ENCODE assay signal across 14 mouse cellular contexts in the genomic region with DNA sequence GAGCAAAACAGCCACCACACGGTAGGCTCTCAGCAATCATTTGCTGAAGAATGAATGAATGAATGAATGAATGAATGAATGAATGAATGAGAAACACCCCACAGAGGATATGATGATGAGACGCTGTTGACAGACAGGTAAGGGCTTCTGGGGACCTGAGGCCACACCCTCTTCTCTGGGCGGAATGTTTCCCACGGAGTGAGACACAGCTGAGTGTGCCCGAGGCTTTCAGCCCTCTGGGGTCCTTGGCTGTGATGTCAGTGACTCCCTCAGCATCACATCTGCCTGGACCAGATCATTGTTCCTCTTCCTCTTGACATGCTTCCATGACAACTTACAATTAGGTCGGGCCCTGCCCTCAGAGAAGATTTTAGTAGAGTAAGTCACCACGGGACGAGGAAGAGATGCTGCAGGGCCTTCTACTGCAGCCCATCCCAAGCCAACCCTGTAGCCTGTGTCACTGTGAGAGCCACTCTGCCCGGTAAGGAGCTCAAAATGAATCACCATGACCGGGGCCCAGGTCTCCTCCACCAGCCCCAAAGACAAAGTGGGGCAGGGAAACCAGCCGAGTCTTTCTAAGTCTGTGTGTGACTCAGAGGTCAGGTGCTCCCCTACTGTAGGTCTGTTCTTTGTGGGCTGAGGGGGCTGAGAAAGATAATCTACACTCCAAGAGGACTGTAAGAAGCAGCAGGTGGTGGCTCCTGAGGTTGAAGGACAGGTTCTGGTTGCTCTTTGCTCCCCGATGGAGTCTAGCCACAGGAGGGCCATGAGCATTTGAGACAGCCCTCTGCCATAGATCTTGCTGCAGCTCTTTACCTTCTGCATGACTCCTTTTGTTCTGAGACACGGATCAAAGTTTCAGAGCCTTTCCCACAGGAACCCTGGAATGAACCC. TPM values are rescaled to one million over a fixed set of nuclear protein-coding genes. Genes with fewer than 3 reads are reported as not detected.
DNase-seq lines count a peak whose midpoint lies in the region; ATAC-seq lines count a peak whose summit lies in the region.
"Had no signal": no experiment of that assay in that cellular context is flagged by ENCODE, and none has a peak within 500 bp of the region (broad histone marks: within the 10 kb centered on the region; RNA-seq: fewer than 3 reads in every experiment).

No protein-coding gene starts in this region.

- H3K27me3 ChIP-seq in hindbrain, embryonic 12.5 days = no peaks in the 10 kb centered on the region; the same call in 1 of the 2 replicates
- peaks cover 7% of the 10 kb centered on the region; the same call in 1 of the 2 replicates for H3K27me3 ChIP-seq in hindbrain, embryonic 13.5 days
- H3K27me3 ChIP-seq in embryonic facial prominence, embryonic 13.5 days = peaks cover 4% of the 10 kb centered on the region; the same call in 1 of the 2 replicates
- H3K27me3 ChIP-seq in midbrain, embryonic 14.5 days (ENCODE audit: control insufficient read depth, insufficient read depth, low read length) = no peaks in the 10 kb centered on the region

- no peaks in the 10 kb centered on the region for H3K36me3 ChIP-seq in hindbrain, embryonic 12.5 days
- no peaks in the 10 kb centered on the region for H3K36me3 ChIP-seq in hindbrain, embryonic 13.5 days
- no peaks in the 10 kb centered on the region for H3K36me3 ChIP-seq in embryonic facial prominence, embryonic 13.5 days
- H3K36me3 ChIP-seq in midbrain, embryonic 14.5 days (ENCODE audit: control insufficient read depth, insufficient read depth, low read length) = no peaks in the 10 kb centered on the region

- H3K9ac ChIP-seq in hindbrain, embryonic 12.5 days = no peak overlapping the region
- H3K9ac ChIP-seq in hindbrain, embryonic 13.5 days = no peak overlapping the region
- no peak overlapping the region for H3K9ac ChIP-seq in embryonic facial prominence, embryonic 13.5 days
- H3K9ac ChIP-seq in midbrain, embryonic 14.5 days (replicated peaks; ENCODE audit: low read length) = no peak overlapping the region
- H3K9ac ChIP-seq: lung, embryonic 14.5 days had no signal

- DNase-seq in 3T3-L1 (ENCODE audit: low read depth, low spot score) = peak; percentile 59
- DNase-seq in midbrain, embryonic 14.5 days = no peak
- DNase-seq in left cerebral cortex, adult 9 months (ENCODE audit: low spot score in 2 of 2) = no peak
- no peak for DNase-seq in ovary, postnatal 14 days (ENCODE audit: low spot score)
- DNase-seq in thymus, postnatal 0 days (ENCODE audit: low spot score) = no peak
- DNase-seq: adrenal gland, postnatal 14 days; cerebellum, adult 18-20 months; kidney, adult 9 months; layer of hippocampus, adult 9-11 months; lung, embryonic 14.5 days; thymus, adult 18-20 months had no signal

- H3K4me1 ChIP-seq in hindbrain, embryonic 12.5 days = peaks cover 27% of the 10 kb centered on the region
- H3K4me1 ChIP-seq in hindbrain, embryonic 13.5 days (replicated peaks) = peaks cover 31% of the 10 kb centered on the region
- peaks cover 23% of the 10 kb centered on the region for H3K4me1 ChIP-seq in embryonic facial prominence, embryonic 13.5 days
- H3K4me1 ChIP-seq in midbrain, embryonic 14.5 days (ENCODE audit: control insufficient read depth, insufficient read depth, low read length) = peaks cover 21% of the 10 kb centered on the region

- no peak overlapping the region for H3K4me3 ChIP-seq in hindbrain, embryonic 12.5 days
- no peak overlapping the region for H3K4me3 ChIP-seq in hindbrain, embryonic 13.5 days
- H3K4me3 ChIP-seq in embryonic facial prominence, embryonic 13.5 days = no peak overlapping the region
- H3K4me3 ChIP-seq in midbrain, embryonic 14.5 days (replicated peaks; ENCODE audit: low read depth, low read length) = no peak overlapping the region

- H3K9me3 ChIP-seq in hindbrain, embryonic 12.5 days (replicated peaks) = no peaks in the 10 kb centered on the region
- H3K9me3 ChIP-seq in hindbrain, embryonic 13.5 days = no peaks in the 10 kb centered on the region
- no peaks in the 10 kb centered on the region for H3K9me3 ChIP-seq in embryonic facial prominence, embryonic 13.5 days
- H3K9me3 ChIP-seq in midbrain, embryonic 14.5 days (ENCODE audit: control insufficient read depth, low read length) = no peaks in the 10 kb centered on the region

- H3K4me2 ChIP-seq in hindbrain, embryonic 12.5 days (replicated peaks) = no peak overlapping the region; the same call in 1 of the 2 replicates
- H3K4me2 ChIP-seq in hindbrain, embryonic 13.5 days = no peak overlapping the region
- 0 out of 2 replicates have a peak overlapping the region, but pooled peaks have one; percentile 36 for H3K4me2 ChIP-seq in embryonic facial prominence, embryonic 13.5 days
- peak overlapping the region; percentile 44 for H3K4me2 ChIP-seq in midbrain, embryonic 14.5 days (ENCODE audit: low read length)

- peak; percentile 29; the same call in 1 of the 2 replicates for ATAC-seq in hindbrain, embryonic 12.5 days (ENCODE audit: low FRiP score)
- no peak for ATAC-seq in hindbrain, embryonic 13.5 days (ENCODE audit: low FRiP score)
- ATAC-seq in embryonic facial prominence, embryonic 13.5 days (ENCODE audit: insufficient number of reproducible peaks, insufficient read depth, low FRiP score, low TSS enrichment, low read depth) = no peak
- peak; percentile 57 for ATAC-seq in midbrain, embryonic 14.5 days (ENCODE audit: low FRiP score, low TSS enrichment)

- H3K27ac ChIP-seq in hindbrain, embryonic 12.5 days = 0 out of 2 replicates have a peak overlapping the region, but pooled peaks have one; percentile 58
- H3K27ac ChIP-seq in hindbrain, embryonic 13.5 days = no peak overlapping the region
- no peak overlapping the region for H3K27ac ChIP-seq in embryonic facial prominence, embryonic 13.5 days
- H3K27ac ChIP-seq in midbrain, embryonic 14.5 days (replicated peaks; ENCODE audit: low read depth, low read length) = peak overlapping the region; percentile 67; the same call in 1 of the 2 replicates

- WGBS in hindbrain, embryonic 12.5 days = 71% methylated on average over 13 of the region's 13 CpGs
- 73% methylated on average over 13 of the region's 13 CpGs for WGBS in hindbrain, embryonic 13.5 days
- WGBS in embryonic facial prominence, embryonic 13.5 days = 68% methylated on average over 13 of the region's 13 CpGs
- WGBS in midbrain, embryonic 14.5 days = 72% methylated on average over 13 of the region's 13 CpGs

RNA-seq across cellular contexts. Expression of a gene that starts 51.0 kb away (rescaled TPM):
- polyA plus RNA-seq in hindbrain, embryonic 12.5 days (2016; fragmentation: Nextera tagmentation; extraction: Ambion mirVana) = 61.0 and 61.2 TPM in 2 replicates
- 73.9 and 74.8 TPM in 2 replicates for polyA plus RNA-seq in hindbrain, embryonic 13.5 days (2015; fragmentation: Nextera tagmentation; extraction: Ambion mirVana)
- 48.9 and 51.7 TPM in 2 replicates for polyA plus RNA-seq in embryonic facial prominence, embryonic 13.5 days (2015; fragmentation: Nextera tagmentation; extraction: Ambion mirVana)
- polyA plus RNA-seq in midbrain, embryonic 14.5 days (2014; fragmentation: Nextera tagmentation; extraction: Ambion mirVana) = 69.8 and 75.8 TPM in 2 replicates
- polyA plus RNA-seq in thymus, postnatal 0 days (2015; fragmentation: Nextera tagmentation; extraction: Ambion mirVana) = 23.4 and 23.5 TPM in 2 replicates

Comparison
In these comparisons a context has a peak if more than half of its experiments do, and no peak if none do; other contexts are left out.
1. ATAC-seq: peak in hindbrain, embryonic 12.5 days (single experiment) and midbrain, embryonic 14.5 days (single experiment); none in hindbrain, embryonic 13.5 days (single experiment) and embryonic facial prominence, embryonic 13.5 days (single experiment).
2. H3K27ac ChIP-seq: peak in hindbrain, embryonic 12.5 days (single experiment) and midbrain, embryonic 14.5 days (single experiment); none in hindbrain, embryonic 13.5 days (single experiment) and embryonic facial prominence, embryonic 13.5 days (single experiment).
3. H3K4me2 ChIP-seq: peak in embryonic facial prominence, embryonic 13.5 days (single experiment) and midbrain, embryonic 14.5 days (single experiment); none in hindbrain, embryonic 12.5 days (single experiment) and hindbrain, embryonic 13.5 days (single experiment).